Mouse (Mus musculus) adrenal gland, adult 8-10 months (tissue): ENCODE data around the gene Ranbp17. TPM values are rescaled to one million over a fixed set of nuclear protein-coding genes. Genes with fewer than 3 reads are reported as not detected.

Experiments used
- DNase-seq: peaks from one replicate; pipeline ENCODE4 v3.0.0; 2022
- total RNA-seq, 4 experiments: library from RNA; stranded (reverse); gene quantifications; 2 replicates each; pipeline ENCODE4 v1.2.4; 2022

Ranbp17 gene
- total RNA-seq, 4 experiments from 2014 or later: 2.7 to 9.9 (median 6.0) TPM

- DNase-seq: no peak
Measured at GRCm38 (mm10) chr11:33228186-33228585, 285.4 kb downstream of the Ranbp17 start.

DNA sequence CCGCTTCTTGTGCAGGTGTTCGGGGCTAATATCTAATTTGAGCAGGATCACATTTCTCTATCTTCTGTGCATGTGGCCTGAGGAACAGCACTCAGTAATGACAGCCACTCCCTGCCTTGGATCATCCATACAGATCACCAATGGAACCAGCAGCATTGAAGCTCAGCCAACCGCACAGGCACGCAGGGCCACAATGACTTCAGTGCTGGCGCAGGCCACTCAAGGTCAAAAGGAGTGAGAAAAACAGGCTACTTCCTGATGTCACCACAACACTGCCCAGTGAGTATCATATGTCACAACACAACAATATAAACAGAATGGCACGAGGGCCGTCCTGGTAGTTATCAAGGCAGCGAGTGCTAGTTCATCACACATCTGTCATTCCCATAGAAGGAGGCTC, 287.0 kb downstream of the Ranbp17 start:
- peak; percentile 11 for DNase-seq

GRCm38 (mm10) chr11:33221566-33222365, 291.8 kb downstream of the Ranbp17 start:
- no peak for DNase-seq

GRCm38 (mm10) chr11:33220763-33221162, 292.8 kb downstream of the Ranbp17 start:
- no peak for DNase-seq

GRCm38 (mm10) chr11:33217384-33218079, 296.0 kb downstream of the Ranbp17 start:
- DNase-seq: no peak

DNA sequence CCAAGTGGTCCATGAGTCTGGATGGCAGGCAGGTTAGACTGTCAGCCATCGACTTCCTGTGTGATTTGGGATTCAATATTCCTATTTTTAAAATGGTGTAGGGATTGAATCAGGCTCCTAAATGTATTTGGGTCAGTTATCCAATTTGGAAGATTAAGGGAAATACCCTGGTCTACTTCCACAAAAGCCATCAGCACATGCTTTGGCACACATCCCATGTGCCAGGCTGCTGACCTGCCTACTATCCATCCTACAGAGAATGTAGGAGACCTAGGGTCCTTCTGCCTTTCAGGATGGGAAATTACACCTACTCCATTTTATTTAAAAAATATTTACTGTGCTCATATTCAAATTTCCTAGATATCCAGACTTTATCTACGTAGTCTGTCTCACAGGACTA, 306.1 kb downstream of the Ranbp17 start:
- no peak for DNase-seq

DNA sequence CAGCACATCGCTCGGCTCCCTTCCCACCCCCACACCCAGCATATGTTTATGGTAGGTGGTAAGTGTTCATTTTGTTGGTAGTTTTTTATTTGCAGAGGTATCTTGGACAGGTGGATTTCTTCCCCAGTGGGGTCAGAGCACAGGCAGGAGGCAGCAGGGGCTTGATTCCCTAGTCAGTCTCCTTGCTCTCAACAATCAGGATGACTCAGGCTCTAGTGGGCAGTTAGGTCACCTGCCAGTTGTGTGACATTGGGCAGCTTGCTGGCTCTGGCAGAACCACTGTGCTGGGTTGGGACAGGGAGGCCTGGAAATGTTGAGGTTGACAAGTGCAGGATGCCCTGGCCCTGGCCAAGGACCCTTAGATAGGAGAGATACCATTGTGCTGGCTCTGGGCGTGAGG, 308.6 kb downstream of the Ranbp17 start:
- no peak for DNase-seq

GRCm38 (mm10) chr11:33204329-33204705, 309.2 kb downstream of the Ranbp17 start:
- no peak for DNase-seq

- no peak for DNase-seq
Measured at GRCm38 (mm10) chr11:33203383-33204328, 309.9 kb downstream of the Ranbp17 start, which contains the start of gene Tlx3. Gene Tlx3, minus strand, starts transcription at chr11:33203589.

DNA sequence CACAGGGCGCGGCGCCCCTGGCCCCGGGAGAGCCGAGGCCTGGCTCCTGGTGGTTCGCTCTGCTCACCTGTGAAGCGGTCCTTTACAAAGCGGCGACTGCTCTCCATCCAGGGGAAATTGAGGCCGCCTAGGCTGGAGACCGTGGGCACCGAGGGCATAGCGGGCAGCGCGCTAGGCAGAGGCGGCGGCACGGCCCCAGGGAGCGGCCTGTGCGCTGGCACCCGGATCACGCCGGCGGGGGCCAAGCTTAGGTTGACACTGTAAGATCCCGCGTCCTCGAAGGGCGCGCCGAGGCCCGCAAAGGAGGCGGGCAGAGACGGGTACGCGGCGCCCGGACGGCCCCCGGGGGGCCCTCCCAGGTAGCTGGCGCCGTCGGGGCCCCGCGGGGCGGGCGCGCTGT, 310.6 kb downstream of the Ranbp17 start:
- DNase-seq: no peak

- no peak for DNase-seq
Measured at GRCm38 (mm10) chr11:33202296-33202695, 311.2 kb downstream of the Ranbp17 start.

DNA sequence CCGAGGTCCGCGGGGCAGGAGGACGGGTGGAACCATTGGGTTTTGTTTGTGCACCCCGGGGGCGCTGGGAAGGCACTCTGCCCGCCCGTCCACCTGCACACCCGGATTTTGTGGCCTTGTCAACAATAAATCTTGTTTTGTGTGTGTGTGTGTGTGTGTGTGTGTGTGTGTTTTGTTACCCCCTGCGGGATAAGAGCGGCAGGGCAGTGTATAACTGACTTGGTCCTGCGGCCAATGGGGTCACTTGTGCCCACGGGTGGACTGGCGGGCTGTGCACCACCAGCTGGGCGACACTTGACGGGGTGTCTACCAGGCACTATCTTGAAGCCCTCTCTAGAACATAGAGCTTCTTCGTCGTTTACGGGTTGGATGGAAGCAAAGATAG, 311.9 kb downstream of the Ranbp17 start:
- DNase-seq: no peak

- DNase-seq: no peak
Measured at GRCm38 (mm10) chr11:33200764-33201625, 312.6 kb downstream of the Ranbp17 start.

- no peak for DNase-seq
Measured at GRCm38 (mm10) chr11:33199906-33200763, 313.4 kb downstream of the Ranbp17 start.

DNA sequence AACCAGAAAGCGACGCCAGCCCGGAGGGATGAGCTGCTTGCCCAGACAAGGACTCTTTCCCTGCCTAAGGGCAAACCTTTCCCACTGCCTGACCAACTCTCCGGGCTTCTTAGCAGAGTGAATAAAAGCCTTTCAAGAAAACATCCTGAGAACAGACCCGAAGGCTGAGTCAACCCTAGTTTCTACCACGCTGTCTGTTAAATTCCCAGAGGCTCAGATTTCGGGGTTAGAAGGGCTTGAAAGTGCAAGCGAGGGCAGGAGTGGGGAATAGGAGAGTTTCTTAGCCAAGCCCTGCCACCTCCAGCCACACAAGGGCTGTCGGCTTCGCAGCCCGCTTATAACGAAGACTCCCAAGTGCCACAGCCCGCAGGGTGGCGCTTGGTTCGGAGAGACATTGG, 314.4 kb downstream of the Ranbp17 start:
- no peak for DNase-seq

- no peak for DNase-seq
Measured at GRCm38 (mm10) chr11:33198351-33199116, 315.0 kb downstream of the Ranbp17 start.

DNA sequence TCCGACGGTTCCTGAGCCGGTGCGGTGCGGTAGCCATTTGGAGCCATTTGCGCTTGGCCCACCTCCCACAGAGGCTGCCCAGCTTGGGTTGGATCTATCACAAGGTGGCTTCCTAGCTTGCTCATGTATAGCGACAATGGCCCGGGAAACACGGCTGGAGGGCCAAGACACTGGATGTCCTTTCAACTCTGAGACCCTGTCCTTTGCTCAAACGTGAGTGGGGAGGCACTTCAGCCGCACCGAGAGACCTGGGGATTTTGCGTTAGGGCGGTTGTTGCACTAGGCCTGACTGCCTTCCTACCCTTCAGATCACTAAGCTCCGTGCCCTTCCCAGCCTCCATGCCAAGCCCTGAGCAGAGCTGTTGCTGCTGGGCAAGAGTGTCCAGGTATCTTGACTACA, 315.9 kb downstream of the Ranbp17 start:
- no peak for DNase-seq

GRCm38 (mm10) chr11:33197133-33197514, 316.4 kb downstream of the Ranbp17 start:
- DNase-seq: no peak

DNA sequence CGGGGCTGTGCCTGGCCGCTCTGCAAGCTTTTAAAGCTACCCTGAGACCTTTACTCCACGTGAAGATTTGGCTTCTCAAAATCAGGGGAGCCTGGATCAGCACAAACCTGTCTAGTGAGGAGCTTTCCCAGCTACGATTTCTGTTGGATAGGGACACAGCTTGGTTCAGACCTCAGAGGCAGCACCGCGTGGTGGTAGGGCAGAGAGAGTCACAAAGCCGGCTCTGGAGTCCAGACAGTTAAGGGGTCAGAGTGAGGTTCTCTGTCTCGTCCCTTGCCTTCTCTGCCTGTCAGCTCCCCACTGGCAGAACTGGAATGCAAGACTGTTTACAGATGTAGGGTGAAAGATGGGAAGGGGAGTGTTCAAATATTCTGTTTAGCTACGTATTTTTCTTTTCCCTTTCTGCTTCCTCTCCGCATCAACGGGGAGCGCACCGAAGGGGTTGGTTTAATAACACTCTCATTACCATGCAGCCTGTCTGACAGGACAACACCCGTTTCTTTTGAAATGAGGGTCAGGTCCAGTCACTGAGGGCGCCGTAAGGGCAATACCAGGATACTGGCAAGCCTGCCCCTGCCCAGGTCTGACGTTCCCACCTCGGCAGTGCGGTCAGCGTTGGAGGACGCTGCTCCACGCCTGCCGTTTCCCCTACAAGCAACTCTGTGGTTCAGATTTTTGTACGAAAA, 317.0 kb downstream of the Ranbp17 start:
- no peak for DNase-seq
